Mouse (Mus musculus) limb, embryonic 12.5 days (tissue): ENCODE measurements around the gene Armc2. TPM values are rescaled to one million over a fixed set of nuclear protein-coding genes. Genes with fewer than 3 reads are reported as not detected.

Experiments
- ATAC-seq: fragments of 200-750 bp; cut with Nextera tagmentation; 2 replicates; pipeline ENCODE4 v1.8.0; 2017; ENCODE audit warnings: low read depth, moderate TSS enrichment; ENCODE audit not compliant: insufficient number of reproducible peaks, insufficient read depth, low FRiP score, low TSS enrichment
- H3K27ac ChIP-seq: fragments of 300-500 bp; sonication (generic); 2 replicates; pipeline ENCODE4 v1.5.1; 2016; ENCODE audit warnings: mild to moderate bottlenecking, moderate library complexity
- H3K27me3 ChIP-seq: fragments of 300-500 bp; sonication (generic); 2 replicates; pipeline ENCODE4 v1.6.1; 2016; ENCODE audit warnings: mild to moderate bottlenecking, moderate library complexity
- H3K36me3 ChIP-seq: fragments of 300-500 bp; sonication (generic); 2 replicates; pipeline ENCODE4 v1.6.1; 2016; ENCODE audit warnings: mild to moderate bottlenecking, moderate library complexity
- H3K4me1 ChIP-seq: fragments of 300-500 bp; sonication (generic); replicated peaks from 2 replicates; pipeline ENCODE4 v1.6.1; 2016
- H3K4me2 ChIP-seq: fragments of 300-500 bp; sonication (generic); 2 replicates; pipeline ENCODE4 v1.6.1; 2016; ENCODE audit warnings: mild to moderate bottlenecking, moderate library complexity
- H3K4me3 ChIP-seq: fragments of 300-500 bp; sonication (generic); replicated peaks from 2 replicates; pipeline ENCODE4 v1.5.1; 2016; ENCODE audit warnings: mild to moderate bottlenecking
- H3K9ac ChIP-seq: fragments of 300-500 bp; sonication (generic); replicated peaks from 2 replicates; pipeline ENCODE4 v1.6.1; 2016; ENCODE audit warnings: mild to moderate bottlenecking, moderate library complexity
- H3K9me3 ChIP-seq: fragments of 300-500 bp; sonication (generic); 2 replicates; pipeline ENCODE4 v1.6.1; 2016; ENCODE audit warnings: mild to moderate bottlenecking, moderate library complexity
- WGBS: fragments of 180-500 bp; shearing (Covaris S2); methylation state at CpG from one replicate; pipeline ENCODE4 v1.1.7; 2016; 5-methylcytosine and 5-hydroxymethylcytosine counted together
- polyA plus RNA-seq: library from polyadenylated mRNA; unstranded; fragments of >200 nt; fragmentation: Nextera tagmentation; extraction: Ambion mirVana; gene quantifications from 2 replicates; pipeline ENCODE4 v1.2.1, GENCODE M21; 2016

Armc2 gene
- polyA plus RNA-seq, 1 experiment from 2014 or later: 6.1 TPM

GRCm38 (mm10) chr10:41883741-41884575, 134.3 kb downstream of the Armc2 start:
- Histone ChIP-seq H3K36me3 (no peaks in the 10 kb centered on the region), H3K9ac (no peak overlapping the region), H3K27ac (no peak overlapping the region), H3K27me3 (no peaks in the 10 kb centered on the region), H3K9me3 (no peaks in the 10 kb centered on the region), H3K4me3 (no peak overlapping the region), H3K4me2 (no peak overlapping the region), H3K4me1 (peaks cover 11% of the 10 kb centered on the region; the same call in 1 of the 2 replicates)
- WGBS: 54% methylated on average over 8 of the region's 8 CpGs
- ATAC-seq: no peak

- ATAC-seq: no peak
- Histone ChIP-seq H3K4me1 (0 out of 2 replicates have a peak, but pooled peaks cover 3% of the 10 kb centered on the region), H3K4me3 (no peak overlapping the region), H3K27ac (no peak overlapping the region), H3K36me3 (no peaks in the 10 kb centered on the region), H3K9ac (no peak overlapping the region), H3K9me3 (no peaks in the 10 kb centered on the region), H3K27me3 (no peaks in the 10 kb centered on the region), H3K4me2 (no peak overlapping the region)
- 50% methylated on average over 4 of the region's 4 CpGs for WGBS
Observed at GRCm38 (mm10) chr10:41881438-41881837, 136.8 kb downstream of the Armc2 start.

GRCm38 (mm10) chr10:41880777-41881176, 137.5 kb downstream of the Armc2 start:
- H3K4me1 ChIP-seq: 0 out of 2 replicates have a peak, but pooled peaks cover 3% of the 10 kb centered on the region
- H3K9me3 ChIP-seq: no peaks in the 10 kb centered on the region
- no peaks in the 10 kb centered on the region for H3K27me3 ChIP-seq
- no peak overlapping the region for H3K27ac ChIP-seq
- ATAC-seq: no peak
- H3K9ac ChIP-seq: no peak overlapping the region
- H3K4me3 ChIP-seq: no peak overlapping the region
- H3K36me3 ChIP-seq: no peaks in the 10 kb centered on the region
- 35% methylated on average over 1 of the region's 1 CpGs for WGBS
- H3K4me2 ChIP-seq: no peak overlapping the region

- Histone ChIP-seq H3K4me3 (no peak overlapping the region), H3K27ac (no peak overlapping the region), H3K27me3 (no peaks in the 10 kb centered on the region), H3K9ac (no peak overlapping the region), H3K9me3 (no peaks in the 10 kb centered on the region), H3K4me1 (0 out of 2 replicates have a peak, but pooled peaks cover 3% of the 10 kb centered on the region), H3K36me3 (no peaks in the 10 kb centered on the region), H3K4me2 (no peak overlapping the region)
- no peak for ATAC-seq
- WGBS: 48% methylated on average over 4 of the region's 4 CpGs
Observed at GRCm38 (mm10) chr10:41880206-41880605, 138.0 kb downstream of the Armc2 start.

- ATAC-seq: no peak
- Histone ChIP-seq H3K4me3 (no peak overlapping the region), H3K9ac (no peak overlapping the region), H3K36me3 (no peaks in the 10 kb centered on the region), H3K4me2 (no peak overlapping the region), H3K9me3 (no peaks in the 10 kb centered on the region), H3K27me3 (no peaks in the 10 kb centered on the region), H3K4me1 (no peaks in the 10 kb centered on the region), H3K27ac (no peak overlapping the region)
- WGBS: 72% methylated on average over 1 of the region's 1 CpGs
Observed at GRCm38 (mm10) chr10:41879675-41880074, 138.6 kb downstream of the Armc2 start.

- no peaks in the 10 kb centered on the region for H3K27me3 ChIP-seq
- 84% methylated on average over 11 of the region's 11 CpGs for WGBS
- no peak overlapping the region for H3K27ac ChIP-seq
- no peaks in the 10 kb centered on the region for H3K9me3 ChIP-seq
- H3K9ac ChIP-seq: no peak overlapping the region
- no peak overlapping the region for H3K4me2 ChIP-seq
- H3K4me3 ChIP-seq: no peak overlapping the region
- ATAC-seq: no peak
- no peaks in the 10 kb centered on the region for H3K36me3 ChIP-seq
- no peaks in the 10 kb centered on the region for H3K4me1 ChIP-seq
Observed at GRCm38 (mm10) chr10:41878344-41878743, 139.9 kb downstream of the Armc2 start.

GRCm38 (mm10) chr10:41875624-41876023, 142.6 kb downstream of the Armc2 start:
- ATAC-seq: no peak
- H3K9me3 ChIP-seq: no peaks in the 10 kb centered on the region
- no peaks in the 10 kb centered on the region for H3K27me3 ChIP-seq
- H3K4me3 ChIP-seq: no peak overlapping the region
- no peaks in the 10 kb centered on the region for H3K4me1 ChIP-seq
- H3K27ac ChIP-seq: no peak overlapping the region
- no peaks in the 10 kb centered on the region for H3K36me3 ChIP-seq
- H3K9ac ChIP-seq: no peak overlapping the region
- H3K4me2 ChIP-seq: no peak overlapping the region

GRCm38 (mm10) chr10:41871564-41871963, 146.7 kb downstream of the Armc2 start:
- Histone ChIP-seq H3K9ac (no peak overlapping the region), H3K36me3 (no peaks in the 10 kb centered on the region), H3K4me1 (peaks cover 4% of the 10 kb centered on the region; the same call in 1 of the 2 replicates), H3K27me3 (no peaks in the 10 kb centered on the region), H3K4me3 (no peak overlapping the region), H3K9me3 (no peaks in the 10 kb centered on the region), H3K27ac (no peak overlapping the region), H3K4me2 (no peak overlapping the region)
- no peak for ATAC-seq
- 68% methylated on average over 2 of the region's 2 CpGs for WGBS

GRCm38 (mm10) chr10:41870101-41870500, 148.1 kb downstream of the Armc2 start:
- no peak overlapping the region for H3K4me2 ChIP-seq
- no peak for ATAC-seq
- H3K9me3 ChIP-seq: no peaks in the 10 kb centered on the region
- no peak overlapping the region for H3K27ac ChIP-seq
- no peak overlapping the region for H3K4me3 ChIP-seq
- H3K27me3 ChIP-seq: no peaks in the 10 kb centered on the region
- no peaks in the 10 kb centered on the region for H3K36me3 ChIP-seq
- no peak overlapping the region for H3K9ac ChIP-seq
- H3K4me1 ChIP-seq: peaks cover 4% of the 10 kb centered on the region; the same call in 1 of the 2 replicates
- WGBS: 65% methylated on average over 2 of the region's 2 CpGs

GRCm38 (mm10) chr10:41867956-41868355, 150.3 kb downstream of the Armc2 start:
- Histone ChIP-seq H3K27me3 (no peaks in the 10 kb centered on the region), H3K9ac (no peak overlapping the region), H3K9me3 (no peaks in the 10 kb centered on the region), H3K36me3 (no peaks in the 10 kb centered on the region), H3K4me2 (no peak overlapping the region), H3K4me3 (no peak overlapping the region), H3K4me1 (peaks cover 4% of the 10 kb centered on the region; the same call in 1 of the 2 replicates), H3K27ac (no peak overlapping the region)
- no peak for ATAC-seq
- 52% methylated on average over 5 of the region's 5 CpGs for WGBS

- no peaks in the 10 kb centered on the region for H3K9me3 ChIP-seq
- no peak for ATAC-seq
- no peak overlapping the region for H3K9ac ChIP-seq
- H3K4me2 ChIP-seq: no peak overlapping the region
- H3K4me3 ChIP-seq: no peak overlapping the region
- H3K27ac ChIP-seq: no peak overlapping the region
- H3K36me3 ChIP-seq: no peaks in the 10 kb centered on the region
- no peaks in the 10 kb centered on the region for H3K27me3 ChIP-seq
- H3K4me1 ChIP-seq: peaks cover 4% of the 10 kb centered on the region; the same call in 1 of the 2 replicates
Observed at GRCm38 (mm10) chr10:41866838-41867154, 151.4 kb downstream of the Armc2 start.
